Mouse (Mus musculus) heart, embryonic 15.5 days (tissue): Measurements from ENCODE around the gene Popdc3. TPM values are rescaled to one million over a fixed set of nuclear protein-coding genes. Genes with fewer than 3 reads are reported as not detected.
"Not testable (repeated sequence)": the region's sequence is repeated elsewhere in the genome, so short reads cannot be mapped to it uniquely, and the experiment has no call there.

Experiments
- ATAC-seq: fragments of 200-750 bp; cut with Nextera tagmentation; replicated peaks from 2 replicates; pipeline ENCODE4 v1.8.0; 2017; ENCODE audit warnings: low read depth, moderate TSS enrichment; ENCODE audit not compliant: insufficient number of reproducible peaks, insufficient read depth, low FRiP score
- H3K27ac ChIP-seq: fragments of 300-500 bp; sonication (generic); 2 replicates; pipeline ENCODE4 v1.5.1; 2015; ENCODE audit warnings: mild to moderate bottlenecking, inconsistent platforms
- H3K27me3 ChIP-seq: fragments of 300-500 bp; sonication (generic); 2 replicates; pipeline ENCODE4 v1.6.1; 2015; ENCODE audit warnings: inconsistent platforms
- H3K36me3 ChIP-seq: fragments of 300-500 bp; sonication (generic); 2 replicates; pipeline ENCODE4 v1.6.1; 2015; ENCODE audit warnings: mild to moderate bottlenecking, inconsistent platforms
- H3K4me1 ChIP-seq: fragments of 300-500 bp; sonication (generic); replicated peaks from 2 replicates; pipeline ENCODE4 v1.6.1; 2015; ENCODE audit warnings: inconsistent platforms
- H3K4me2 ChIP-seq: fragments of 300-500 bp; sonication (generic); 2 replicates; pipeline ENCODE4 v1.6.1; 2015; ENCODE audit warnings: inconsistent platforms, mild to moderate bottlenecking, moderate library complexity
- H3K4me3 ChIP-seq: fragments of 300-500 bp; sonication (generic); 2 replicates; pipeline ENCODE4 v1.5.1; 2015; ENCODE audit warnings: mild to moderate bottlenecking, inconsistent platforms
- H3K9ac ChIP-seq: fragments of 300-500 bp; sonication (generic); 2 replicates; pipeline ENCODE4 v1.6.1; 2015; ENCODE audit warnings: mild to moderate bottlenecking, inconsistent platforms
- H3K9me3 ChIP-seq: fragments of 300-500 bp; sonication (generic); replicated peaks from 2 replicates; pipeline ENCODE4 v1.6.1; 2016; ENCODE audit warnings: inconsistent platforms
- WGBS: fragments of 180-500 bp; shearing (Covaris S2); methylation state at CpG from one replicate; pipeline ENCODE4 v1.1.7; 2015; ENCODE audit warnings: mixed read lengths; 5-methylcytosine and 5-hydroxymethylcytosine counted together
- polyA plus RNA-seq: library from polyadenylated mRNA; unstranded; fragments of >200 nt; fragmentation: Nextera tagmentation; extraction: Ambion mirVana; gene quantifications from 2 replicates; pipeline ENCODE4 v1.2.1, GENCODE M21; 2015

Gene Popdc3
- polyA plus RNA-seq, 1 experiment from 2014 or later = 47.7 TPM

DNA sequence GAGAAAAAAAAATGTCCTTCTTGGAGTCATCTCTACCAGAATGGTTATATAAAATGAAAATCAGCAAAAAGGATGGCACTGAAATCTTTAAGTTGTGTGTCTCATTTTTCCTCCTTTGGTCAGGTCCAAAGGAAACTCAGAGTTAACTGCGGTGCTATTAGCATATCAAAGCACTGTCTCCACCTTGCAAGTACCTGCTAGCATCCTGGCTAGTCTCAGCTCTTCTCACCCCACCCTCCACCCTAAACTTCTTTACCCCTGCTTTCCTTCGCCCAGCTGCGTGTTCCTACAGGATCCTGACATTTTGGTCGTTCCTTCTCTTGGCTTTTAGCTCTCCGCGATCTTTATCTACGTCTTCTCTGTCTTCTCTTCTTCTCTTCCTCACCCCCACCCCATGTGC, 110.5 kb downstream of the Popdc3 start:
- Histone ChIP-seq H3K4me2 (peak overlapping the region; percentile 85), H3K9me3 (no peaks in the 10 kb centered on the region), H3K9ac (peak overlapping the region; percentile 88), H3K36me3 (no peaks in the 10 kb centered on the region), H3K4me1 (peaks cover 32% of the 10 kb centered on the region), H3K4me3 (peak overlapping the region; percentile 77), H3K27me3 (peaks cover 12% of the 10 kb centered on the region; the same call in 1 of the 2 replicates), H3K27ac (peak overlapping the region; percentile 90)
- WGBS = 39% methylated on average over 7 of the region's 7 CpGs
- no peak for ATAC-seq

DNA sequence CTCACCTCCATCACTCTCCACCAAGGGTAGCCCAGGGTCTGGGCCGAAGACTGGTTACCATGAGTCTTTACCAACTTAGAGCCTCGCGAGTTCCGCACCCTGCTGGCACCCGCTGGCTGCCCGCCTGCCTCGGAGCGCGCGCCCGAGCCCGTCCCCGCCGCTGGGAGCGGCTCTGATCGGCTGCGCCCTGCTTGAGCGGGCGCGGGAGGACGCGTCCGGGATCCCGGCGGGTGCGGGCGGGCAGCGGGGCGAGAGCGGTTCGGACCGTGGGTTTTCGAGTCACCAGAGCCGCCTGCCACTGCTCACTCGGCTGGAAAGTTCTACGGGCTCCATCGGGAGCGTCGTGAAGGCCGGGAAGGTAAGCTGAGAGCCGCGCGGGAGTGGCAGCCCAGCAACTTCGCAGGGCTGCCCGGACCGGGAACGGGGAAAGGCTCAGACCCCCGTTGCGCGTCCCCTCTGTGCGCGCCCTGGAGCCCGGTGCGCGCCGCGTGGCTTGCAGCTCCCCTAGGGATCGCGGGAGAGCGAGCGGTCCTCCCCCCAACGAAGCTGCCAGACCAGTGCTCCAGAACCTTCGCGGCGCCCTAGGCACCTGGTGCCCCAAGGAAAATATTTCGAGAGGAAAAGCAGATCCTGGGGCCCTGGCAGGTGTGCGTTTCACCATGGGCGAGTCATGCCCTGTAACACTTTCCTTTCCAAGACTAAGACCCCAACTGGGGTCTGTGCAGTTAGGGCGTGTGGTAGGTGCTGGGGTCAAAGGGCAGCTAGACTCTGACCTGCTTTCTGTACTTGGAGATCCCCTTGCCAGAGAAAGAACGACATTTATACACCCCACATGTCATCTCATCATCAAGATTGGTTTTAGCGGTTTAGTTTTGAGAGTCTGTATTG, 111.6 kb downstream of the Popdc3 start:
- Histone ChIP-seq H3K36me3 (no peaks in the 10 kb centered on the region), H3K4me1 (peaks cover 30% of the 10 kb centered on the region), H3K9me3 (no peaks in the 10 kb centered on the region), H3K27me3 (peaks cover 12% of the 10 kb centered on the region; the same call in 1 of the 2 replicates), H3K4me2 (peak overlapping the region; percentile 85), H3K4me3 (peak overlapping the region; percentile 77), H3K9ac (peak overlapping the region; percentile 88), H3K27ac (peak overlapping the region; percentile 90)
- ATAC-seq = peak; percentile 72
- WGBS = under 1% methylated on average over 70 of the region's 71 CpGs

DNA sequence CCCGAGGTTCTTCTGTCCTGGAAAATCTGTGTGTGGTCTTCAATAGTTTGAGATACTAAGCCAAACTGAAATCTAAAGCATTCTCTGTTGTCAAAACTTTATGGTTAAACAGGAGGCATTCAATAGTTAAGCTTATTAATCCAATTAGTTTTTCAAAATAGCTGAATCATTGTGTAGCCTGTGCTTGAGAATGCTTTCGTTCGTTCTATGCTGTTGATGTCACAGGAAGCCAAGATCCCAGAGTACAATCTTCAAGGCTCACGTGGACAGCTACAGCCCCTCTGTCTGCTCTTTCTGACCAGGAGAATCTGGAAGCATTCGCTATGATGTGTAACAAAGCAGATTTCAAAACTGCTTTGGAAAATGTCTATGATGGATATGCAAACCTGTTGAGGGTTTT, 112.7 kb downstream of the Popdc3 start:
- 40% methylated on average over 5 of the region's 5 CpGs for WGBS
- H3K4me3 ChIP-seq = peak overlapping the region; percentile 77
- H3K36me3 ChIP-seq = no peaks in the 10 kb centered on the region
- H3K9me3 ChIP-seq = no peaks in the 10 kb centered on the region
- H3K9ac ChIP-seq = peak overlapping the region; percentile 36; the same call in 1 of the 2 replicates
- H3K4me2 ChIP-seq = peak overlapping the region; percentile 85
- H3K4me1 ChIP-seq = peaks cover 24% of the 10 kb centered on the region
- ATAC-seq = no peak
- peaks cover 12% of the 10 kb centered on the region; the same call in 1 of the 2 replicates for H3K27me3 ChIP-seq
- peak overlapping the region; percentile 90 for H3K27ac ChIP-seq

DNA sequence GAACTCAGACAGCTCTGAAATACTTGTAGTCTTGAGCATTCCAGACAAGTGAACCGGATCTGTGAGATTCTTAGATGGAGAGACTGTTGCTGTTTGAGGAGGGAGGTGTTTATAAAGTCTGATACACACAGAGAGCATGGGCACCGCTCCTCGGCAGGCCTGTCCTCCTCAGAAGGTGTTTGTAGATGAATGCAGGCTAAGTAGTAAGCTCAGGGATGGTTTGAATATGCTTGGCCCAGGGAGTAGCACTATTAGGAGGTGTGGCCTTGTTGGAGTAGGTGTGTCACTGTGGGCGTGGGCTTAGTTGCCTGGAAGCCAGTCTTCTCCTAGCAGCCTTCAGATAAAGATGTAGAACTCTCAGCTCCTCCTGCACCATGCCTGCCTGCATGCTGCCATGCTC, 114.3 kb downstream of the Popdc3 start:
- Histone ChIP-seq H3K27me3 (peaks cover 12% of the 10 kb centered on the region; the same call in 1 of the 2 replicates), H3K27ac (peak overlapping the region; percentile 60), H3K4me2 (peak overlapping the region; percentile 17), H3K4me1 (peaks cover 15% of the 10 kb centered on the region)
- not testable (repeated sequence) for H3K9ac ChIP-seq, H3K4me3 ChIP-seq, H3K9me3 ChIP-seq, H3K36me3 ChIP-seq
- peak; percentile 9; the same call in 1 of the 2 replicates for ATAC-seq
- 36% methylated on average over 4 of the region's 4 CpGs for WGBS

DNA sequence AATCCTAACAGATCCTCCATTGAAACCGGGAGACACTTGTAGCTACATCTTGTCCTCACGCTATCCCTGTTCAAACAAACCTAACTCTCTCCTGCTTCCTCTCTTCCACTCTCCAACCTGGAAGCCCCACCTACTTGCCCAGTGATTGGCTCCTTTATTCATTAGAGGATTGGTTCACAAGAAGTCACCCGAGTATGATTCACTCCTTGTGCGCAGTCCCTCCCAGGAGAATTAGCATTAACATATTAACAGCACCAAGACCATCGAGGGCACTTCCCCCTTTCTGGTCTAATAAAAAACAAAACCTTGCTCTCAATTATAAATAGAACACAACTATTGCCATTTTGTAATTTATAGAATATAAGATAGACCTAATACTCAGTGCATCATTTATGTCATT, 117.2 kb downstream of the Popdc3 start:
- H3K27me3 ChIP-seq = no peaks in the 10 kb centered on the region
- ATAC-seq = no peak
- WGBS = 82% methylated on average over 5 of the region's 5 CpGs
- H3K27ac ChIP-seq = no peak overlapping the region
- H3K36me3 ChIP-seq = no peaks in the 10 kb centered on the region
- no peak overlapping the region for H3K9ac ChIP-seq
- peaks cover 14% of the 10 kb centered on the region for H3K4me1 ChIP-seq
- no peak overlapping the region for H3K4me3 ChIP-seq
- no peak overlapping the region for H3K4me2 ChIP-seq
- H3K9me3 ChIP-seq = no peaks in the 10 kb centered on the region

DNA sequence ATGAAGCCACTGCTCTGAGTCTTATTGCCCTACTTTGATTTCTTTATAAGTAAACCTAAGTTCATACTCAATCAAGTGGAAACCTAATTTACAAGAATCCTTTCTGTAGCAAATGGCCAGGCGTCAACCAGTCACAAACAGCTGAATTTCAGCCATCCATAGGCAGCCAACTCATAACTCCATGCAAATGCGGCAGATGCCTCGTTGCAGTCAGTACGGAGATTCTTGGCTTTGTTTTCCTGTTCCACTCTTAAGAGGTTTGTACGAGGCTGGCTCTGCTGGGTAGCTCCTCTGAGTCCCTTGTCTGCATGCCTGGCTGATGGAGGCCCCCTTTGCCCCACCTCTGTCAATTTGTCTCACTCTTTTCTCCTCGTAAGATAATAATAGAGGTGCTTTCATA, 120.6 kb downstream of the Popdc3 start:
- H3K9me3 ChIP-seq = no peaks in the 10 kb centered on the region
- H3K4me3 ChIP-seq = no peak overlapping the region

DNA sequence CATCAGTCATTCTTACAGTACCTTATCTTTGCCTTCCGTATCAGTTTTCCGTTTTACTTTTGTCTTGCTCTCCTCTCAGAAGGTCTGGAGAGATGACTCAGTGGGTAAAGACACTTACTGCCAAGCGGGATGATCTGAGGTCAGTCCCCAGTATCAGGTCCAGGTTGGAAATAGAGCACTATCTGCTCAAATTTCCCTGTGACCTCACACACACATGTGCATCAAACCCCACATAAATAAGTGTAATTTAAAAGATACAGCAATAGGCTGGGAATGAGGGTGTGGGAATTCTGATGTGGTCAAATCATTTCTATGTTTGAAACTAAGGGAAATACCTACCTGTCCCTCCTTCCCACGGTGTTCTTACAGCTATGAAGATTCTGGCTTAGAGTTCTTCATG, 121.6 kb downstream of the Popdc3 start:
- Histone ChIP-seq H3K9me3 (no peaks in the 10 kb centered on the region), H3K27me3 (no peaks in the 10 kb centered on the region), H3K4me1 (peaks cover 11% of the 10 kb centered on the region), H3K4me3 (no peak overlapping the region), H3K4me2 (no peak overlapping the region), H3K36me3 (no peaks in the 10 kb centered on the region), H3K27ac (no peak overlapping the region), H3K9ac (no peak overlapping the region)
- WGBS = 49% methylated on average over 4 of the region's 4 CpGs
- no peak for ATAC-seq

More for the DNA sequence above, 120.6 kb downstream of the Popdc3 start:
- H3K27ac ChIP-seq = no peak overlapping the region
- no peak for ATAC-seq
- H3K4me2 ChIP-seq = no peak overlapping the region
- 57% methylated on average over 6 of the region's 6 CpGs for WGBS
- H3K4me1 ChIP-seq = peaks cover 8% of the 10 kb centered on the region
- no peaks in the 10 kb centered on the region for H3K36me3 ChIP-seq
- H3K9ac ChIP-seq = no peak overlapping the region
- H3K27me3 ChIP-seq = no peaks in the 10 kb centered on the region

DNA sequence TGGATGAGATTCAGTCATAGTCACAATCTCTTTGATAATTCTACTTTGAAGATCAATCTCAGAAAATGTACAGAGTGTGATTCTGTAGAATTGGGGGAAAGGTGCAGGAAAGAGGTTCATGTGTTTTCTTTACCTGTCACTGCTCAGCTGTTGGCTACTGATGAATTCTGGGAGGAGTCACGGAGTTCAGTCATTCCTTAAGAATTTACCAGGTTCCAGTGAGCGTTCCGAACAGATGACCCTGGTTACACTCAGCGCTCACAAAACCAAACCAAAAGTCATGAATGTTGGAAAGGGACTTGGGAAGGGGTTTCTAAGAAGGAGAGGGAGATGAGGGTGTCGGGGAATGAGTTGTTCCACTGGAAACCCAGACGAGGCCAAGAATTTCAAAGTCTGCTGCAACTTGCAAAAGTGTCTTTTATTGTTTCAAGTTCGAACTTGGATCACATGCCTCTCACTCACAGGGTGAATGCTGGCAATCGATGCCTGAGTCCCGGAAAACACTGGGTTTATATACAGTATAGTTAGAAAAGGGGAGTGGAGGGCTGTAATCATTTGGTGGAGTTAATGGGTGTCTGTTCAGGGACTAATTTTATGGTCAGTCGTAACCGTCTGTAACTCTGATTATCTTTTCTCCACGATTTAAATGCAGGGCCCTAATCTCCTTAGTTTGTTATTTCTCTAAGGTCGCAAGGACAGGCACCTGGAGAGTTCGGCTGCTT, 125.6 kb downstream of the Popdc3 start:
- 49% methylated on average over 14 of the region's 14 CpGs for WGBS
- H3K4me1 ChIP-seq = peaks cover 8% of the 10 kb centered on the region
- H3K9me3 ChIP-seq = no peaks in the 10 kb centered on the region
- H3K9ac ChIP-seq = no peak overlapping the region
- no peak overlapping the region for H3K27ac ChIP-seq
- no peaks in the 10 kb centered on the region for H3K36me3 ChIP-seq
- no peaks in the 10 kb centered on the region for H3K27me3 ChIP-seq
- no peak overlapping the region for H3K4me3 ChIP-seq
- H3K4me2 ChIP-seq = no peak overlapping the region
- no peak for ATAC-seq

DNA sequence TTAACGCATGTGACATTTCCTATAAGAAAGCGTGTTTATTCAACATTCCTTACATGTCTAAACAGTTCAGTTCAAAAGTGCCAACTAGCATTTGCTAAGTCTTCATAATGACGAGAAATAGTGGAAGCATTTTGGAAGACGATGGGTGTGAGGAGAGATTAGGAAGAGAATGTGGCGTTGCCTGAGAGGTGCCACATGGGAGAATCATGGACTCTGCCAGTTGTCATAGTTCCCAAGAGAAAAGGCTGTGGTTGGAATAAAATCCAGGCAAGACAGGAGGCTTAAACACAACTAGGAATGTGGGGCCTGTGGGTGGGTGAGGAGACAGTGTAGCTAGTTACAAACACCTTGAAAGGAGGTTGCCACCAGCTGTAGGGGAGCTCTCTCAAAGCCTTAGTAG, 127.3 kb downstream of the Popdc3 start:
- peaks cover 6% of the 10 kb centered on the region for H3K4me1 ChIP-seq
- no peak overlapping the region for H3K4me3 ChIP-seq
- WGBS = 72% methylated on average over 5 of the region's 5 CpGs
- H3K36me3 ChIP-seq = no peaks in the 10 kb centered on the region
- no peaks in the 10 kb centered on the region for H3K27me3 ChIP-seq
- no peak overlapping the region for H3K9ac ChIP-seq
- H3K4me2 ChIP-seq = no peak overlapping the region
- H3K27ac ChIP-seq = no peak overlapping the region
- no peaks in the 10 kb centered on the region for H3K9me3 ChIP-seq
- no peak for ATAC-seq

DNA sequence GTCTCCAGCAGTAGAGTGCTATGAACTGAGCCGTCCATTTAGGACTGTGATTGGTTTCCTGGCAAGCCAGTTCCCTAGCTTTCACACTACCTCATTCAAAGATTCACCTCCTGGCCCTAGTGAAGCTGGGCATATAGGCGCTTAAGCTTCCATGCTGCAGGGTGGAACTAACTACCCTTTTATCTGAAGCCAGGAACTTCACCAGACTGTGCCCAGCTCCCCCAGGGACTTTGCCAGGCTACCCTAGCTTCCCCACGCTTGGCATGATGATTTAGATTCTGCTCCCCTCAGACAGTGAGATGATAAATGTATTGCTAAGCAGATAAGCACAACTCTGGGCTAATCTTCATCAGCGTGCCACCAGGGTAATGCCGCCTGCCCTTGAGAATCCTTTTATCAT, 133.2 kb downstream of the Popdc3 start:
- Histone ChIP-seq H3K27me3 (no peaks in the 10 kb centered on the region), H3K27ac (no peak overlapping the region), H3K4me3 (no peak overlapping the region), H3K4me1 (peaks cover 3% of the 10 kb centered on the region; the same call in 1 of the 2 replicates), H3K4me2 (no peak overlapping the region), H3K9me3 (no peaks in the 10 kb centered on the region), H3K36me3 (peaks cover 13% of the 10 kb centered on the region), H3K9ac (no peak overlapping the region)
- ATAC-seq = no peak
- 75% methylated on average over 5 of the region's 5 CpGs for WGBS

DNA sequence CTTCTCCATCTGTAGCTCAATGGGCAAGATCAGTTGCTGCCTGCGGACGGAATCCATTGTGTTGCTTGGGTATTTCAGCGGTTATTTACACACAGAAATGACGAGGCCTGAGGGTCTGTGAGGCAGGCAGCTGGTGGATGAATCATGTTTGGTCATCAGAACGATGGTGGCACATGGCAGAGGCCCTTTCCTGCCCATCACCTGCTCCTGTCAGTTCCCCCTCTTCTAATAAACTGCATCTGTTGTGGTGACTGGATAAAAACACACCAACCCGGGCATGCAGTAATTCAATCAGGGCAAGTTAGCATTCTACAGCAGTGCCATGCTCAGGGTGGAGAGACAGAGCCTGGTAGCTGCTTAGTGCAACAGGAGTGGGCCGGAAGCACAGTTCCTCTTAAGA, 133.7 kb downstream of the Popdc3 start:
- no peak for ATAC-seq
- H3K4me3 ChIP-seq = no peak overlapping the region
- peaks cover 3% of the 10 kb centered on the region; the same call in 1 of the 2 replicates for H3K4me1 ChIP-seq
- no peak overlapping the region for H3K4me2 ChIP-seq
- H3K9ac ChIP-seq = no peak overlapping the region
- peaks cover 18% of the 10 kb centered on the region for H3K36me3 ChIP-seq
- no peaks in the 10 kb centered on the region for H3K27me3 ChIP-seq
- 70% methylated on average over 7 of the region's 7 CpGs for WGBS
- no peaks in the 10 kb centered on the region for H3K9me3 ChIP-seq
- H3K27ac ChIP-seq = no peak overlapping the region
